Mouse (Mus musculus) megakaryocyte, embryonic 14.5 days (primary cell): ENCODE data around the gene Vmn1r64. TPM values are rescaled to one million over a fixed set of nuclear protein-coding genes. Genes with fewer than 3 reads are reported as not detected.
"Not testable (repeated sequence)": the region's sequence is repeated elsewhere in the genome, so short reads cannot be mapped to it uniquely, and the experiment has no call there.

Experiments
- H3K27me3 ChIP-seq: replicated peaks from 2 replicates; pipeline ENCODE3; 2012; ENCODE audit warnings: inconsistent platforms
- H3K36me3 ChIP-seq: replicated peaks from 2 replicates; pipeline ENCODE3; 2012; ENCODE audit warnings: low read length, inconsistent platforms, mixed read lengths
- H3K4me1 ChIP-seq: 2 replicates; pipeline ENCODE4 v1.6.1; 2012; ENCODE audit warnings: inconsistent platforms
- H3K4me3 ChIP-seq: replicated peaks from 2 replicates; pipeline ENCODE3; 2012; ENCODE audit warnings: moderate library complexity, mild to moderate bottlenecking, inconsistent platforms
- H3K9me3 ChIP-seq: 2 replicates; pipeline ENCODE4 v1.6.1; 2012; ENCODE audit warnings: inconsistent platforms
- FLI1 ChIP-seq: IDR thresholded peaks from 2 replicates; pipeline ENCODE4 v1.6.1; 2012; ENCODE audit warnings: low read length, inconsistent platforms, mixed read lengths
- GATA1 ChIP-seq: IDR thresholded peaks from 3 replicates; pipeline ENCODE4 v1.6.1; 2012; ENCODE audit warnings: mixed read lengths, low read length, inconsistent platforms, borderline replicate concordance
- polyA plus RNA-seq: library from polyadenylated mRNA; stranded (reverse); fragments of >175 nt; gene quantifications from 2 replicates; pipeline ENCODE4 v1.2.3, GENCODE M21; 2012; ENCODE audit warnings: low replicate concordance; ENCODE audit not compliant: insufficient read depth

Vmn1r64 gene
- not detected in 2 replicates for polyA plus RNA-seq

- Histone ChIP-seq H3K36me3 (no peaks in the 10 kb centered on the region), H3K4me1 (no peaks in the 10 kb centered on the region), H3K27me3 (no peaks in the 10 kb centered on the region), H3K9me3 (peaks cover 4% of the 10 kb centered on the region; the same call in 1 of the 2 replicates), H3K4me3 (no peak within 1 kb of the TSS)
- TF ChIP-seq FLI1 = no peak
- no peak for TF ChIP-seq GATA1
Observed at GRCm38 (mm10) chr7:5884442-5884841, at the start of gene Vmn1r64. Gene Vmn1r64 (minus strand): TSS chr7:5884542.

GRCm38 (mm10) chr7:5899238-5899637 is 14.9 kb upstream of the Vmn1r64 start:
- Histone ChIP-seq H3K9me3 (peaks cover 25% of the 10 kb centered on the region), H3K36me3 (no peaks in the 10 kb centered on the region), H3K27me3 (no peaks in the 10 kb centered on the region), H3K4me3 (no peak overlapping the region), H3K4me1 (no peaks in the 10 kb centered on the region)
- TF ChIP-seq GATA1 (no peak), FLI1 (no peak)

- not testable (repeated sequence) for H3K4me3 ChIP-seq, H3K4me1 ChIP-seq, H3K27me3 ChIP-seq, H3K36me3 ChIP-seq
- H3K9me3 ChIP-seq = peaks cover 19% of the 10 kb centered on the region
Observed at GRCm38 (mm10) chr7:5897245-5897644, 12.9 kb upstream of the Vmn1r64 start.

Other genes with a start within 250 kb of the Vmn1r64 start
- gene Vmn1r62, start 210.9 kb downstream of the Vmn1r64 start, polyA plus RNA-seq = not detected in 2 replicates
- not detected in 2 replicates for gene Vmn1r63, start 79.1 kb downstream of the Vmn1r64 start, polyA plus RNA-seq
- 0.07 TPM in 1 of 2 replicates, not detected in the other for gene Vmn1r65, start 126.5 kb upstream of the Vmn1r64 start, polyA plus RNA-seq
- gene Nlrp4c, start 160.6 kb upstream of the Vmn1r64 start, polyA plus RNA-seq = not detected in 2 replicates